Mouse (Mus musculus) lung, postnatal 10 days (tissue): Measurements from ENCODE around the gene Jun.

Source experiments
- DNase-seq: peaks from one replicate; pipeline ENCODE4 v3.0.0; 2021

The Jun gene

GRCm38 (mm10) chr4:95070407-95070806, 18.4 kb upstream of the Jun start:
- no peak for DNase-seq

- DNase-seq = no peak
Measured at GRCm38 (mm10) chr4:95068045-95068948, 16.3 kb upstream of the Jun start.

- DNase-seq = no peak
Measured at GRCm38 (mm10) chr4:95063609-95064210, 11.7 kb upstream of the Jun start.

- peak; percentile 36 for DNase-seq
Measured at GRCm38 (mm10) chr4:95062873-95063272, 10.9 kb upstream of the Jun start.

- peak; percentile 53 for DNase-seq
Measured at GRCm38 (mm10) chr4:95057264-95057663, 5.2 kb upstream of the Jun start.

GRCm38 (mm10) chr4:95055276-95055675, 3.3 kb upstream of the Jun start:
- DNase-seq = no peak

- DNase-seq = no peak
Measured at GRCm38 (mm10) chr4:95054336-95054735, 2.3 kb upstream of the Jun start.

GRCm38 (mm10) chr4:95053791-95054117, 1.7 kb upstream of the Jun start:
- peak; percentile 86 for DNase-seq

GRCm38 (mm10) chr4:95053041-95053790, 1.2 kb upstream of the Jun start:
- DNase-seq = peak; percentile 98

GRCm38 (mm10) chr4:95051311-95051871, 631 bp downstream of the Jun start:
- DNase-seq = peak; percentile 69

GRCm38 (mm10) chr4:95050518-95051278, 1.3 kb downstream of the Jun start:
- DNase-seq = peak; percentile 76

- peak; percentile 93 for DNase-seq
Measured at GRCm38 (mm10) chr4:95049884-95050517, 2.0 kb downstream of the Jun start.

GRCm38 (mm10) chr4:95049153-95049552, 2.9 kb downstream of the Jun start:
- DNase-seq = no peak

GRCm38 (mm10) chr4:95048731-95049100, 3.3 kb downstream of the Jun start:
- DNase-seq = no peak

GRCm38 (mm10) chr4:95048021-95048730, 3.8 kb downstream of the Jun start:
- peak; percentile 12 for DNase-seq

- DNase-seq = peak; percentile 16
Measured at GRCm38 (mm10) chr4:95045133-95045532, 6.9 kb downstream of the Jun start.

- DNase-seq = no peak
Measured at GRCm38 (mm10) chr4:95044721-95045120, 7.3 kb downstream of the Jun start.

GRCm38 (mm10) chr4:95038024-95038423, 14.0 kb downstream of the Jun start:
- no peak for DNase-seq

GRCm38 (mm10) chr4:95031158-95031557, 20.9 kb downstream of the Jun start:
- peak; percentile 52 for DNase-seq

GRCm38 (mm10) chr4:95025847-95026600, 26.0 kb downstream of the Jun start:
- peak; percentile 19 for DNase-seq
